Mouse (Mus musculus): Measurements from ENCODE around the gene Matn4. TPM values are rescaled to one million over a fixed set of nuclear protein-coding genes. Genes with fewer than 3 reads are reported as not detected.

The Matn4 gene
- polyA plus RNA-seq, 1 experiment from 2014 or later: 8.2 TPM

DNA sequence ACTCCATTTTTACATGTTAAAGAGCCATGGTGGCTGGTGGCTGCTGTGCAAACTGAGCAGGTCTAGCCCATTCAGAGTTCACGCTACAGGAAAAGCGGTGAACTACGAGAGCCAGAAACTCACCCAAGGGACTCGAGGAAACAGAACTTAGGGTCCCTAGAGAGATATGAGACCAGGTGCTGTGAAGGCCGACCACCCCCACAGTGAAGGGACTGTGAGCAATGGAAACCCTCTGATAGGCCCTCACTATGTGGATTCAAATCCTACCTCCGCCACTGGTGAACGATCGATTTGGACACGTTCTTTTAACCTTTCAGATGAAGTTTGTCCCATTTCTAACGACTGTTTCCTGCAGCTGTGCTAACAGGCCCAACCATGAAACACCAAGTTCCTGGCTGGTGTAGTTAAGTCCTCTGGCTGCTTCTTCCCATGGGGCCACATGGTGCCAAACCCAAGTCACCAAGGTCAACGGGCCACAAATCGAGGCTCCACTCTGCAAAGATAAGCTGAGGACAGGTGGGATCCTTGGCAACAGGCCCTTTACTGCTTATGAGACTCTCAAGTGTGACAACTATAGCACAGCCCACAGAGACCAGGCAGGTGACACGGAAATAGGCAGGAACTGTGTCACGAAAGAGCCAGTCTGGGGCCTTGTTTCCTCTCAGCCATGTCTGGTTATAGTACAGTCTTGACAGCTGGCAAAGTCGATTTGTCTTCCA lies 17.9 kb upstream of the Matn4 start:
- Histone ChIP-seq H3K9ac (no peak overlapping the region), H3K36me3 (no peaks in the 10 kb centered on the region), H3K4me2 (replicated peaks) (no peak overlapping the region), H3K9me3 (no peaks in the 10 kb centered on the region), H3K27ac (no peak overlapping the region), H3K4me1 (no peaks in the 10 kb centered on the region), H3K27me3 (replicated peaks) (no peaks in the 10 kb centered on the region), H3K4me3 (no peak overlapping the region)
- WGBS: 91% methylated on average over 15 of the region's 15 CpGs
- ATAC-seq (ENCODE audit: low FRiP score, low read depth): no peak

DNA sequence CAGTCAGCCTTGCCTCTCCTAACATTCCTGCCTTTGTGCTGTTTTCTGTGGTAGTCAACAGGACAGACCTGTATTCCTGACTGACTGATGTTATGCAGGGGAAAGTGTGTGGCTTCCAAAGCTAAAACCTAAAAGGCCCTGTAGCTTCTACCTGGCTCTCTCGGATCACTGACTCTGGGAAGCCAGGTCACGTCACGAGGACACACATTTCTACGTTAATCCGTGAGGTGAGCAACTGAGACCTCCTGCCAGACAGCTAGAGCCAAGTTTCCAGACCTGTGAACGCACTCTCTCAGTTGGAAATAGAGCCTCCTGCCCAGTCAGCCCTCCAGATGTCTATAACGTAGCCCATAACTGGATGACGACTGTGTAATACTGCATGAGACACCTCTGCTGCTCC lies 17.0 kb upstream of the Matn4 start:
- no peak overlapping the region for H3K27ac ChIP-seq
- no peaks in the 10 kb centered on the region for H3K9me3 ChIP-seq
- no peak overlapping the region for H3K4me3 ChIP-seq
- no peaks in the 10 kb centered on the region for H3K27me3 ChIP-seq (replicated peaks)
- no peaks in the 10 kb centered on the region for H3K36me3 ChIP-seq
- H3K4me1 ChIP-seq: no peaks in the 10 kb centered on the region
- no peak overlapping the region for H3K4me2 ChIP-seq (replicated peaks)
- H3K9ac ChIP-seq: no peak overlapping the region
- WGBS: 89% methylated on average over 8 of the region's 8 CpGs
- ATAC-seq (ENCODE audit: low FRiP score, low read depth): no peak

DNA sequence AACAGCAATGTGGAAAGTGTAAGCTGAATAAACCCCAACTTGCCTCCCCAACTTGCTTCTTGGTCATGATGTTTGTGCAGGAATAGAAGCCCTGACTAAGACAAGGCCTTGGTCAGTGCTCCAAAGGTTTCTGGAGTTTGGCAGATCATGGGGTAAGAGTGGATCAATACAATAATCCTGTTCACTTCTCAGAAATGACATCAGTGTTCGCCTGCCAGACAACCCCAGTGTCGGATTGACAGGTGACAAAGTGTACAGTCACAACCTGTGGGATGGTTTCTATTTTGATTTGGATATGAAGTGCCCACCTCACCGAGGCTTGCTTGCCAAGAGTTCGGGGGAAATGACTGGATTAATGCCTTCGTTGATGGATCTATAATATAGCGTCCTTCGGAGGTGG lies 16.3 kb upstream of the Matn4 start:
- Histone ChIP-seq H3K4me2 (replicated peaks) (no peak overlapping the region), H3K9me3 (no peaks in the 10 kb centered on the region), H3K27ac (no peak overlapping the region), H3K4me3 (no peak overlapping the region), H3K36me3 (no peaks in the 10 kb centered on the region), H3K4me1 (no peaks in the 10 kb centered on the region), H3K27me3 (replicated peaks) (no peaks in the 10 kb centered on the region), H3K9ac (no peak overlapping the region)
- no peak for ATAC-seq (ENCODE audit: low FRiP score, low read depth)
- WGBS: 92% methylated on average over 7 of the region's 7 CpGs

DNA sequence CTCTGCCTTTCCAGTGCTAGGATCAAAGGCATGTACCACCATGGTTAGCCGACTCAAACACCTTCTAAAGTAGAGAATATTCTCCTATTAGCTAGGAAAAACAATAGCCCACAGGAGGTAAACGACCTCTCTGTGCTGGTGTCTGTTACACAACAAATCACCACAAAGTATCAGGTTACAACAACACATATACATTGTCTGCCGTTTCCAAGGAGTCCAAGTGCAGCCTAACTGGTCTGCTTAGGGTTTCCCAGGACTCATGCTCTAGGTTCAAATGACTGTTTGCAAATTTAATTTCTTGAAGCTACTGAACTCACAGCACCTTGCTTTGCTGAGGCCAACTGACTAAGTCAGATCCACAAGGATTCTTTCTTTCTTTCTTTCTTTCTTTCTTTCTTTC lies 14.5 kb upstream of the Matn4 start:
- Histone ChIP-seq H3K9me3 (no peaks in the 10 kb centered on the region), H3K4me2 (replicated peaks) (no peak overlapping the region), H3K9ac (no peak overlapping the region), H3K36me3 (no peaks in the 10 kb centered on the region), H3K4me3 (no peak overlapping the region), H3K27ac (no peak overlapping the region), H3K27me3 (replicated peaks) (peaks cover under 1% of the 10 kb centered on the region; the same call in 1 of the 2 replicates), H3K4me1 (no peaks in the 10 kb centered on the region)
- 1% methylated on average over 3 of the region's 3 CpGs for WGBS
- no peak for ATAC-seq (ENCODE audit: low FRiP score, low read depth)

DNA sequence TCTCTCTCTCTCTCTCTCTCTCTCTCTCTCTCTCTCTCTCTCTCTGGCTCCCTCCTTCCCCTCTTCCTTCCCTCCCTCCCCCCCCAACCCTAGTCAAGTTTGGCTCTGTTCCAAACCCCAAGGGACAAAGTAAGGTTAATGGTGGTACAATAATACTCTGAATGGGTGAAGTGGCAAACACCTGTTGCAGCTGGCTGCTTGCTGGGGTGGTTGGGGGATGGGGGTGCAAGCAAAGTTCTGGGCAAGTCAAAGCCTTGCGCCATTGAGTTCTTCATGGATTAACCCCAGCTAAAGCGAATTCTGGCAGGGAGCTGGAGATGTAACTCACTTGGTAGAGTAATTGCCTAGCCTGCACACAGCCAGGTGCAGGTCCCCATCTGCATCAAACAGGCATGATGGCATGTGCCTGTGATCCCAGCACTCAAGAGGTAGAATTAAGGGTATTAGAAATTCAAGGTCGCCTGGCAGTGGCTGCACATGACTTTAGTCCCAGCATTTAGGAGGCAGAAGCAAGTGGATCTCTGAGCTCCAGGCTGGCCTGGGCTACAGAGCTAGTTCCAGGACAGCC lies 13.4 kb upstream of the Matn4 start:
- Histone ChIP-seq H3K4me1 (no peaks in the 10 kb centered on the region), H3K9ac (no peak overlapping the region), H3K9me3 (no peaks in the 10 kb centered on the region), H3K27me3 (replicated peaks) (peaks cover 9% of the 10 kb centered on the region), H3K27ac (no peak overlapping the region), H3K4me2 (replicated peaks) (no peak overlapping the region), H3K4me3 (no peak overlapping the region), H3K36me3 (no peaks in the 10 kb centered on the region)
- 25% methylated on average over 3 of the region's 3 CpGs for WGBS
- ATAC-seq (ENCODE audit: low FRiP score, low read depth): no peak

DNA sequence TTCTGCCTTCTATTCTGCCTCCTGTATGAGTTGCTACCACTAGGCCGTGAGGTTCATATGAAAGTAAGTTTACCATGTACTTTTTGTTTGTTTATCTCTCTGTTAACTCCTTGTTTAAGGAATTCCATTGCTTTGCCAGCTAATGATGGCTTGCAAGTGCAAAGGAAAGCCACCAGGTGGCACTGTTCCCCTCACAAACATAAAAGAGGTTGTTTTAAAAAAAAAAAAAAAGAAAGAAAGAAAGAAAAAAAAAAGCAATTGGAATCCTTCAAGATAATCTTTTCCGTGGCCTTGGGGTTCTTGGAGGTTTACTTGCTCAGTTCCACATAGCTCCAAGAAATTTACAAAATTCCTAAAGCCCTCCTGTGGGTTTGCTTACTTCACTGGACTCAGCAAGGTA lies 12.2 kb upstream of the Matn4 start:
- WGBS: 4% methylated on average over 2 of the region's 2 CpGs
- Histone ChIP-seq H3K27ac (no peak overlapping the region), H3K36me3 (no peaks in the 10 kb centered on the region)

DNA sequence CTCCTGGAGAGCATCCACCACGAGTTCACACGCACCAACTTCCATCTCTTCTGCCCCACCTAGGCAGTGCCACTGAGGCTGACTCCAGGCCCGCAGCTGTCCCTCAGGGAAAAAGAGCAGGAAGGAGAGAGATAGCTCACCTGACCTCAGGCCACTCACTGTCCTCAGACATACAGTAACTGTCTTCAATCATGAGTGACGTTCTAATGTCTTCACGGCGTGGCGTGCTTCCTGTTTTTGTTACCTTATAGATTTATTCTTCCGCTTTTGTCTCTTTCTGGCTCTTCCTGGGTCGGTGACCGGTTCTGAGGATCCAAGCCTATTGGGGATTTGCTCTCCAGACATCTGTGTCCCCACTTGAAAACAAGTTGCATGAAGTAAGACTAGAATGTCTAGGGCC lies 9.6 kb upstream of the Matn4 start:
- H3K27ac ChIP-seq: no peak overlapping the region
- 73% methylated on average over 10 of the region's 10 CpGs for WGBS
- H3K4me3 ChIP-seq: peak overlapping the region; percentile 16; the same call in 1 of the 2 replicates
- no peaks in the 10 kb centered on the region for H3K9me3 ChIP-seq
- H3K9ac ChIP-seq: 0 out of 2 replicates have a peak overlapping the region, but pooled peaks have one; percentile 33
- ATAC-seq (ENCODE audit: low FRiP score, low read depth): no peak
- H3K36me3 ChIP-seq: no peaks in the 10 kb centered on the region
- H3K27me3 ChIP-seq (replicated peaks): peaks cover 10% of the 10 kb centered on the region
- H3K4me1 ChIP-seq: no peaks in the 10 kb centered on the region
- peak overlapping the region; percentile 47 for H3K4me2 ChIP-seq (replicated peaks)

More for the DNA sequence above, 12.2 kb upstream of the Matn4 start:
- Histone ChIP-seq H3K9me3 (no peaks in the 10 kb centered on the region), H3K9ac (no peak overlapping the region), H3K4me3 (no peak overlapping the region), H3K4me1 (no peaks in the 10 kb centered on the region), H3K4me2 (replicated peaks) (no peak overlapping the region), H3K27me3 (replicated peaks) (peaks cover 9% of the 10 kb centered on the region)
- no peak for ATAC-seq (ENCODE audit: low FRiP score, low read depth)

DNA sequence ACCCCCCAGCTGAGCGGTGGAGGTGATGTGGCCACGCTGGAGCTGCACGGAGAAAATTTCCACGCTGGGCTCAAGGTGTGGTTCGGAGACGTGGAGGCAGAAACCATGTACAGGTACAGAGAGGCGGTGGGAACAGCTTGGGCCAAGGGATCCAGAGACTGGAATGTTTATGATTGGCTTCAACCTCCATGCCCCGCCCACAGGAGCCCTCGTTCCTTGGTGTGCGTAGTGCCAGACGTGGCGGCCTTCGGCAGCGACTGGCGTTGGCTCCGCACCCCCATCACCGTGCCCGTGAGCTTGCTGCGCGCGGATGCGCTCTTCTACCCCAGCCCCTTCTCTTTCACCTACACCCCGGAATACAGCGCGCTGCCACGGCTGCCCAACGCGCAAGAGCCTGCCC lies 9.2 kb upstream of the Matn4 start:
- WGBS: 26% methylated on average over 28 of the region's 28 CpGs
- H3K27ac ChIP-seq: no peak overlapping the region
- peak overlapping the region; percentile 16; the same call in 1 of the 2 replicates for H3K4me3 ChIP-seq
- ATAC-seq (ENCODE audit: low FRiP score, low read depth): no peak
- 0 out of 2 replicates have a peak overlapping the region, but pooled peaks have one; percentile 33 for H3K9ac ChIP-seq
- H3K36me3 ChIP-seq: no peaks in the 10 kb centered on the region
- H3K4me2 ChIP-seq (replicated peaks): peak overlapping the region; percentile 47
- H3K9me3 ChIP-seq: no peaks in the 10 kb centered on the region
- peaks cover 14% of the 10 kb centered on the region for H3K27me3 ChIP-seq (replicated peaks)
- no peaks in the 10 kb centered on the region for H3K4me1 ChIP-seq

DNA sequence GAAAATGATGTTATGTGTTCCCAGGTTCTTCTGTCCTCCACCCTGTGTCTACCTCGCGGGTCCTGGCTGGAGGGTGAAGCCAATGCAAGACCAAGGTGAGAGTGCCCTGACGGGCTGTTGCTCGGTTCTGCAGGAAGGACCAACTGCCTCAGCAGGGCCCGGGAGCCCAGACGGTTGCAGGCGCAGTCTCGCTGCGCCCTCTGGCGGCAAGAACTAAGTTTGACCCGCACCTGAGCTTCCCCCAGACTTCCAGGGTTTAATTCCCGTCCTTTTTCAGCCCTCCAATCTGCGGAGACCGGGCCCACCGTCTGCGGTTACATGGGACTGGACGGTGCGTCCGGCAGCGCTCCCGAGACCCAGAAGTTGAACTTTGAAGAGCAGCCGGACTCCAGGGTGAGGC lies 2.7 kb upstream of the Matn4 start:
- Histone ChIP-seq H3K4me1 (peaks cover 11% of the 10 kb centered on the region; the same call in 1 of the 2 replicates), H3K9ac (no peak overlapping the region), H3K36me3 (no peaks in the 10 kb centered on the region), H3K9me3 (no peaks in the 10 kb centered on the region), H3K4me3 (no peak overlapping the region), H3K27ac (no peak overlapping the region), H3K4me2 (replicated peaks) (no peak overlapping the region), H3K27me3 (replicated peaks) (peaks cover 69% of the 10 kb centered on the region)
- WGBS: 2% methylated on average over 22 of the region's 22 CpGs
- ATAC-seq (ENCODE audit: low FRiP score, low read depth): no peak

DNA sequence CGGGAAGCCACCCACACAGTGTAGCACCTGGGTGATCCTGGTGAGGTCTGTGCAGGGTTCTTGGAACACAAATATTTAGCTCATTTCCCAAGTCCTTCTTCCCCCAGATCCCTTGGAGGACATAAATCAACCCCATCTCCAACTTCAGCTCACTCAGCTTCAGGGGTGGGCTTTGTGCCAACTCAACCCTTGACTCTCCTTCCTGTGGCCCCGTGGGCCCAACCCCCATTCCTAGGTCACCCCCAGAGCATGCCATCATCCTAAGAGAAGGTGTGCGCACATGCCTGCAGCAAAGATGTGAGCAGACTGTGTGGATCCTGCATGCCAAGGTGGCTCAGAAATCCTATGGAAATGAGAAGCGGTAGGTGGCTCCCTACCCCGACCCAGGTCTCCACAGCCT lies 559 bp upstream of the Matn4 start:
- Histone ChIP-seq H3K36me3 (no peaks in the 10 kb centered on the region), H3K27me3 (replicated peaks) (peaks cover 90% of the 10 kb centered on the region), H3K4me1 (peaks cover 11% of the 10 kb centered on the region; the same call in 1 of the 2 replicates), H3K4me2 (replicated peaks) (no peak overlapping the region), H3K4me3 (no peak overlapping the region), H3K9me3 (no peaks in the 10 kb centered on the region), H3K27ac (no peak overlapping the region), H3K9ac (no peak overlapping the region)
- ATAC-seq (ENCODE audit: low FRiP score, low read depth): no peak
- WGBS: 38% methylated on average over 5 of the region's 5 CpGs

DNA sequence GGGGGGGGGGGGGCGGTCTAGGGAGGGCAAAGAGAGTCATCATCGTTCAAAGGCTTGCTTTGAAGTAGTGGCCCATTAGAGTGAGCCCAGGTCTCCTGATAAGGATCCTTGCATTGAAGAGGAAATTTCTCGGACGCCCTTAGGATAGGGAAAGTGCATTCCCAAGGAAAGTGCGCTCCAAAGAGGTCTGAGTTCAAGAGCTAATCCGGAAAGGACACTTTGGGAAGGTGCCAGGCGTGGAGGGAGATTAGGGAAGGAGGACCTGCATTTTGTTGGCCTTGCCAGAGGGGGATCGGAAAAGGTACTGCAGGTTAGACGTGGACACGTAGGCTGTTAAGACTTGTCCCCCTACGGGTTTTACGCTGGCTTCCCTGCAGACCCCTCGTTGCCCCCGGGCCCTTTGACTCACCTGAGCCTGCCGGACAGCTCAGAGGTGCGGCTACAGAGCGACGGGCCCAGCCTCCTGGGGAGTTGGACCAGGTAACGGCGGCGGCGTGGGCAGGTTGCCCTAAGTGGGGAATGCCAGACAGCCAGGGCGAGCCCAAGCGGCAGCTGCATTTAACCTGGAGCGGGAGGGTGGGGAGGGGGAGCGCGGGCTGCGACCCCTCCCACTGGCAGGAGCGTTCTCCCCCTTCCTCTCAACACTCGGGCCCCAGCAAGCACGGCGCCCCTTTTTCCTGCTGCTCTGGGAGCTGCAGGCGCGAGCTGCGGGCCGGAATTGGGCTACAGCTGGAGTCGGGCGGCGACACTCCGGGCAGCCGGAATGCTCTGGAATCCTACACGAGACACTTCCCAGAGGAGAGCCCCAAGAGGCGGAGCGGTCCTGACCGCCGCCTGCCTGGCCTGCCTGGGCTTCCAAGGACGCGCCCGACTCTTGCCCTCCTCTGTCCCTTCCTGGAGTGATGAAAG lies 624 bp downstream of the Matn4 start:
- Histone ChIP-seq H3K9me3 (no peaks in the 10 kb centered on the region), H3K36me3 (no peaks in the 10 kb centered on the region), H3K27me3 (replicated peaks) (peaks cover 98% of the 10 kb centered on the region), H3K4me2 (replicated peaks) (peak overlapping the region; percentile 58), H3K4me3 (peak overlapping the region; percentile 27), H3K27ac (no peak overlapping the region), H3K9ac (0 out of 2 replicates have a peak overlapping the region, but pooled peaks have one; percentile 33), H3K4me1 (peaks cover 11% of the 10 kb centered on the region; the same call in 1 of the 2 replicates)
- ATAC-seq (ENCODE audit: low FRiP score, low read depth): no peak
- under 1% methylated on average over 44 of the region's 49 CpGs for WGBS

Measured in neural tube, embryonic 12.5 days (tissue).